Mouse (Mus musculus): ENCODE results near the gene Map3k10.

- TF ChIP-seq CTCF (IDR thresholded peaks at IDR 0.05; ENCODE audit: borderline replicate concordance, insufficient read depth, low read depth, low read length), result no peak
- no peak for TF ChIP-seq POLR2A (IDR thresholded peaks at IDR 0.05; ENCODE audit: borderline replicate concordance, insufficient read depth, low read length)
Measured at GRCm38 (mm10) chr7:27657824-27658395, 16.5 kb downstream of the Map3k10 start.

Measured in cerebellum, adult 2 months (tissue).